Mouse (Mus musculus) midbrain, embryonic 10.5 days (tissue): Measurements from ENCODE around the gene Snx10. TPM values are rescaled to one million over a fixed set of nuclear protein-coding genes. Genes with fewer than 3 reads are reported as not detected.

Experiments
- DNase-seq: peaks from one replicate; pipeline ENCODE4 v3.0.0-alpha.2; 2017; ENCODE audit warnings: low spot score
- H3K27ac ChIP-seq: fragments of 300-500 bp; sonication (generic); replicated peaks from 2 replicates; pipeline ENCODE4 v1.5.1; 2016; ENCODE audit warnings: mild to moderate bottlenecking
- H3K27me3 ChIP-seq: fragments of 300-500 bp; sonication (generic); 2 replicates; pipeline ENCODE4 v1.6.1; 2016; ENCODE audit warnings: low read depth, mild to moderate bottlenecking; ENCODE audit not compliant: poor library complexity, severe bottlenecking
- H3K36me3 ChIP-seq: fragments of 300-500 bp; sonication (generic); 2 replicates; pipeline ENCODE4 v1.6.1; 2016; ENCODE audit warnings: mild to moderate bottlenecking, moderate library complexity
- H3K4me1 ChIP-seq: fragments of 300-500 bp; sonication (generic); 2 replicates; pipeline ENCODE4 v1.6.1; 2016
- H3K4me3 ChIP-seq: fragments of 300-500 bp; sonication (generic); 2 replicates; pipeline ENCODE4 v1.5.1; 2016; ENCODE audit warnings: mild to moderate bottlenecking, moderate library complexity
- H3K9me3 ChIP-seq: fragments of 300-500 bp; sonication (generic); replicated peaks from 2 replicates; pipeline ENCODE4 v1.6.1; 2016; ENCODE audit warnings: mild to moderate bottlenecking
- WGBS: fragments of 180-500 bp; shearing (Covaris S2); methylation state at CpG from one replicate; pipeline ENCODE4 v1.1.7; 2016; 5-methylcytosine and 5-hydroxymethylcytosine counted together
- polyA plus RNA-seq: library from polyadenylated mRNA; unstranded; fragments of >200 nt; fragmentation: Nextera tagmentation; extraction: Ambion mirVana; gene quantifications from 2 replicates; pipeline ENCODE4 v1.2.1, GENCODE M21; 2016

Snx10 gene
- polyA plus RNA-seq, 1 experiment from 2014 or later, result 40.9 TPM

- peaks cover 9% of the 10 kb centered on the region; the same call in 1 of the 2 replicates for H3K4me1 ChIP-seq
- H3K27ac ChIP-seq, result peak overlapping the region; percentile 76
- H3K27me3 ChIP-seq, result no peaks in the 10 kb centered on the region
- H3K9me3 ChIP-seq, result no peaks in the 10 kb centered on the region
- no peaks in the 10 kb centered on the region for H3K36me3 ChIP-seq
- WGBS, result 34% methylated on average over 18 of the region's 18 CpGs
- peak overlapping the region; percentile 44 for H3K4me3 ChIP-seq
- DNase-seq, result peak; percentile 73
Observed at GRCm38 (mm10) chr6:51508750-51509648, 14.7 kb upstream of the Snx10 start.

GRCm38 (mm10) chr6:51510094-51510493, 13.6 kb upstream of the Snx10 start:
- H3K27ac ChIP-seq, result no peak overlapping the region
- WGBS, result 32% methylated on average over 5 of the region's 5 CpGs
- peak; percentile 42 for DNase-seq

GRCm38 (mm10) chr6:51510946-51511345, 12.8 kb upstream of the Snx10 start:
- WGBS, result 50% methylated on average over 1 of the region's 1 CpGs
- no peaks in the 10 kb centered on the region for H3K9me3 ChIP-seq
- no peak for DNase-seq
- no peak overlapping the region for H3K4me3 ChIP-seq
- no peaks in the 10 kb centered on the region for H3K36me3 ChIP-seq
- H3K27me3 ChIP-seq, result no peaks in the 10 kb centered on the region
- H3K27ac ChIP-seq, result no peak overlapping the region
- H3K4me1 ChIP-seq, result peaks cover 9% of the 10 kb centered on the region; the same call in 1 of the 2 replicates

More at GRCm38 (mm10) chr6:51510094-51510493, 13.6 kb upstream of the Snx10 start:
- Histone ChIP-seq H3K4me1 (peaks cover 9% of the 10 kb centered on the region; the same call in 1 of the 2 replicates), H3K27me3 (no peaks in the 10 kb centered on the region), H3K4me3 (no peak overlapping the region), H3K36me3 (no peaks in the 10 kb centered on the region), H3K9me3 (no peaks in the 10 kb centered on the region)

GRCm38 (mm10) chr6:51513745-51514144, 10.0 kb upstream of the Snx10 start:
- Histone ChIP-seq H3K4me3 (no peak overlapping the region), H3K27me3 (no peaks in the 10 kb centered on the region), H3K36me3 (no peaks in the 10 kb centered on the region), H3K9me3 (peaks cover 4% of the 10 kb centered on the region; the same call in 1 of the 2 replicates), H3K4me1 (peaks cover 8% of the 10 kb centered on the region; the same call in 1 of the 2 replicates), H3K27ac (no peak overlapping the region)
- no peak for DNase-seq
- WGBS, result 84% methylated on average over 3 of the region's 3 CpGs

- Histone ChIP-seq H3K9me3 (peaks cover 4% of the 10 kb centered on the region; the same call in 1 of the 2 replicates), H3K27ac (no peak overlapping the region), H3K4me3 (no peak overlapping the region), H3K36me3 (no peaks in the 10 kb centered on the region), H3K4me1 (no peaks in the 10 kb centered on the region), H3K27me3 (no peaks in the 10 kb centered on the region)
- WGBS, result 91% methylated on average over 7 of the region's 7 CpGs
- no peak for DNase-seq
Observed at GRCm38 (mm10) chr6:51514860-51515259, 8.8 kb upstream of the Snx10 start.

- H3K9me3 ChIP-seq, result no peaks in the 10 kb centered on the region
- H3K27ac ChIP-seq, result peak overlapping the region; percentile 92
- H3K36me3 ChIP-seq, result no peaks in the 10 kb centered on the region
- H3K27me3 ChIP-seq, result no peaks in the 10 kb centered on the region
- H3K4me3 ChIP-seq, result peak overlapping the region; percentile 84
- peaks cover 25% of the 10 kb centered on the region for H3K4me1 ChIP-seq
- 28% methylated on average over 5 of the region's 5 CpGs for WGBS
- DNase-seq, result no peak
Observed at GRCm38 (mm10) chr6:51523310-51523709, 391 bp upstream of the Snx10 start.

GRCm38 (mm10) chr6:51524321-51524931, 725 bp downstream of the Snx10 start:
- Histone ChIP-seq H3K4me3 (peak overlapping the region; percentile 84), H3K36me3 (no peaks in the 10 kb centered on the region), H3K27ac (peak overlapping the region; percentile 92), H3K27me3 (no peaks in the 10 kb centered on the region), H3K9me3 (no peaks in the 10 kb centered on the region), H3K4me1 (peaks cover 36% of the 10 kb centered on the region)
- 2% methylated on average over 20 of the region's 21 CpGs for WGBS
- peak; percentile 90 for DNase-seq

- peak overlapping the region; percentile 92; the same call in 1 of the 2 replicates for H3K27ac ChIP-seq
- DNase-seq, result no peak
- WGBS, result 57% methylated on average over 5 of the region's 5 CpGs
Observed at GRCm38 (mm10) chr6:51525001-51525400, 1.3 kb downstream of the Snx10 start.

GRCm38 (mm10) chr6:51529457-51529856, 5.8 kb downstream of the Snx10 start:
- H3K9me3 ChIP-seq, result 0 out of 2 replicates have a peak, but pooled peaks cover 4% of the 10 kb centered on the region
- DNase-seq, result peak; percentile 43
- H3K4me1 ChIP-seq, result peaks cover 39% of the 10 kb centered on the region
- 49% methylated on average over 7 of the region's 7 CpGs for WGBS
- H3K27me3 ChIP-seq, result no peaks in the 10 kb centered on the region
- H3K4me3 ChIP-seq, result no peak overlapping the region
- peaks cover 12% of the 10 kb centered on the region for H3K36me3 ChIP-seq
- H3K27ac ChIP-seq, result peak overlapping the region; percentile 72

More at GRCm38 (mm10) chr6:51525001-51525400, 1.3 kb downstream of the Snx10 start:
- peaks cover 41% of the 10 kb centered on the region for H3K4me1 ChIP-seq
- no peaks in the 10 kb centered on the region for H3K9me3 ChIP-seq
- no peaks in the 10 kb centered on the region for H3K36me3 ChIP-seq
- H3K4me3 ChIP-seq, result peak overlapping the region; percentile 84
- H3K27me3 ChIP-seq, result no peaks in the 10 kb centered on the region

GRCm38 (mm10) chr6:51533467-51534200, 9.9 kb downstream of the Snx10 start:
- H3K27ac ChIP-seq, result no peak overlapping the region
- DNase-seq, result no peak
- WGBS, result 84% methylated on average over 6 of the region's 6 CpGs

GRCm38 (mm10) chr6:51535571-51535970, 11.9 kb downstream of the Snx10 start:
- Histone ChIP-seq H3K9me3 (peaks cover 11% of the 10 kb centered on the region; the same call in 1 of the 2 replicates), H3K27ac (no peak overlapping the region), H3K27me3 (no peaks in the 10 kb centered on the region), H3K36me3 (peaks cover 30% of the 10 kb centered on the region), H3K4me1 (0 out of 2 replicates have a peak, but pooled peaks cover 4% of the 10 kb centered on the region), H3K4me3 (no peak overlapping the region)
- 79% methylated on average over 10 of the region's 10 CpGs for WGBS
- no peak for DNase-seq

More at GRCm38 (mm10) chr6:51533467-51534200, 9.9 kb downstream of the Snx10 start:
- H3K27me3 ChIP-seq, result no peaks in the 10 kb centered on the region
- H3K9me3 ChIP-seq, result 0 out of 2 replicates have a peak, but pooled peaks cover 4% of the 10 kb centered on the region
- peaks cover 20% of the 10 kb centered on the region for H3K4me1 ChIP-seq
- H3K36me3 ChIP-seq, result peaks cover 20% of the 10 kb centered on the region
- no peak overlapping the region for H3K4me3 ChIP-seq

- H3K36me3 ChIP-seq, result peaks cover 19% of the 10 kb centered on the region
- peaks cover 7% of the 10 kb centered on the region; the same call in 1 of the 2 replicates for H3K9me3 ChIP-seq
- no peak overlapping the region for H3K27ac ChIP-seq
- no peak for DNase-seq
- 93% methylated on average over 6 of the region's 6 CpGs for WGBS
- no peaks in the 10 kb centered on the region for H3K27me3 ChIP-seq
- H3K4me1 ChIP-seq, result peaks cover 29% of the 10 kb centered on the region
- no peak overlapping the region for H3K4me3 ChIP-seq
Observed at GRCm38 (mm10) chr6:51540525-51540924, 16.8 kb downstream of the Snx10 start.
